Mouse (Mus musculus): ENCODE data around the gene Zdhhc12. TPM values are rescaled to one million over a fixed set of nuclear protein-coding genes. Genes with fewer than 3 reads are reported as not detected.

Zdhhc12 gene
- polyA plus RNA-seq (2021; fragmentation: Nextera tagmentation): 22.1 and 28.3 TPM in 2 replicates
- long read RNA-seq, experiment 1, transcript Zdhhc12-202 (5 exons, 1,165 nt): major isoform, 22 of 25 reads
- long read RNA-seq, experiment 1, partial matches to known transcripts: 0 of 25 reads
- long read RNA-seq, experiment 1, other reads (novel, unspliced or antisense): 1 of 25 reads
- long read RNA-seq, experiment 2, transcript Zdhhc12-202 (5 exons, 1,165 nt): major isoform, 13 of 21 reads
- long read RNA-seq, experiment 2, partial matches to known transcripts: 1 of 21 reads
- long read RNA-seq, experiment 2, other reads (novel, unspliced or antisense): 3 of 21 reads

DNA sequence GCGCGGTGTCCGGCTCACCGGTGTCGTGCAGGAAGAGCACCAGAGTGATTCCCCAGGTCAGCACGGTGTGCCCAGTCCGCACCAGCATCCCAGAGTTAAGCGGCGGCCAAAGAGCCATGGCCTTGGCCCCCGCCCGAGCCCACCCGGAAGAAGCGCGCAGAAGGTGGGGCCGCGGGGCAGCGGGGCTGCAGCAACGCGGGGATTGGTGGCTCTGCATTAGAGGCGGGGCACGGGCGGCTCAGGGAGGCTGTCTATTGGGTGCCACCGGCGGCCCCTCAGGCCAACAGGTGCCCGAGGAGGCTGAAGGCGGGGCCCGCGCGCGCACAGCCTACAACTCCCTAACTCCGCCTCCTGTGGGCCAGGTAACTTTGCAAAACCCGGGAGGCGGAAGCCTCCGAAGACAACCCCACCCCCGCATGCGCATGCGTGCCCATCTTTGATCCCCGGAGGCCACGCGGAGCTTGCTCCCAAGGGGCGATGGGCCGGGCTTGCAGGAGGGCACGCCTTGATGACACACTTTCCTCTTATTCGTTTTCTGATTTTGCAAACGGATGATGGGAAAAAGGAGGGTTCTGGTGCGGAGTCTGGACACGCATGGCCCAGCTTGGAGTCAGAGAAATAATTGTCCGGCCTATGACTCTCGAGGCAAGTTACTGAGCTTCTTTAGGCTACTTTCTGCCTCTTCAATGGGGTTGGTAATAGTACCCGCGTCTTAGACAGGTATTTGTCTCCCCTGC, at the start of gene Zdhhc12:
Gene Zdhhc12, minus strand, starts transcription at position 178 of the 737 bp plus-strand sequence.

DNA sequence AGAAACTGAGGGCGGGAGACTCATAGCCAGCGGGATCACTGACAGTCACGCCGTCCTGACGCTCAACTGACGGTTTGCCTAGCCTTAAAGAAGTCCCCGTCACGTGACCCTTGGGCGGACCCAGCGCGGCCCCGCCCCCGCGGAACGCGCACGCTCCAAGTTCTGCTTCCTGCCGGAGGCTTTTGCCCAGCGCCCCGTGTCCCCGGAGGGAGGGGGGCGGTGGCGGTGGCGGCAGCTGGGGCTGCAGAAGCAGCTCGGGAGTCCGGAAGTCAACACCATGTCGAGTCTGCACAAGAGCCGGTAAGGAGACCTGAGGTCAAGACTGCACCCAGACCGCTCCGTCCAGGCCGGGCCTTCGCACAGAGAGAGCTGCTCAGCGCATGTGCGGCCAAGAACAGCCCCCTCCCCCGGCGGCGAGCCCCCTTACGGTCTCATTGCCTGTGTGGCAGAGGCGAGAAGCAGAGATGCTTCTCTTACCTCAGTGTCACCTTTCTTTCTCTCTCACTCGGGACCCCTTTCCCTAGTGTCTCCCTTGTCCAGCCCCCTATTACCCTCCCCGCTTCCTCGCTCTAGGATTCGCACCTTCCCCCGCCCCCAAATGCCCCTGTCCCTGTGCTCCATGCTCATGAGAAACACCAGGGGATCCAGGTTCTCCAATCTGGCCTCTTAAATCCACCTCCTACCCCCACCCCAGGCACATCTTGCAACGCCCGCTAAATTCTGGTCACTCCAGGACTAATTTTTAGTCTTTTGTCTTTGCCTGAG, 40.3 kb upstream of the Zdhhc12 start, which contains the start of gene Tbc1d13:
Gene Tbc1d13, plus strand, starts transcription at position 134 of the 765 bp plus-strand sequence.

DNA sequence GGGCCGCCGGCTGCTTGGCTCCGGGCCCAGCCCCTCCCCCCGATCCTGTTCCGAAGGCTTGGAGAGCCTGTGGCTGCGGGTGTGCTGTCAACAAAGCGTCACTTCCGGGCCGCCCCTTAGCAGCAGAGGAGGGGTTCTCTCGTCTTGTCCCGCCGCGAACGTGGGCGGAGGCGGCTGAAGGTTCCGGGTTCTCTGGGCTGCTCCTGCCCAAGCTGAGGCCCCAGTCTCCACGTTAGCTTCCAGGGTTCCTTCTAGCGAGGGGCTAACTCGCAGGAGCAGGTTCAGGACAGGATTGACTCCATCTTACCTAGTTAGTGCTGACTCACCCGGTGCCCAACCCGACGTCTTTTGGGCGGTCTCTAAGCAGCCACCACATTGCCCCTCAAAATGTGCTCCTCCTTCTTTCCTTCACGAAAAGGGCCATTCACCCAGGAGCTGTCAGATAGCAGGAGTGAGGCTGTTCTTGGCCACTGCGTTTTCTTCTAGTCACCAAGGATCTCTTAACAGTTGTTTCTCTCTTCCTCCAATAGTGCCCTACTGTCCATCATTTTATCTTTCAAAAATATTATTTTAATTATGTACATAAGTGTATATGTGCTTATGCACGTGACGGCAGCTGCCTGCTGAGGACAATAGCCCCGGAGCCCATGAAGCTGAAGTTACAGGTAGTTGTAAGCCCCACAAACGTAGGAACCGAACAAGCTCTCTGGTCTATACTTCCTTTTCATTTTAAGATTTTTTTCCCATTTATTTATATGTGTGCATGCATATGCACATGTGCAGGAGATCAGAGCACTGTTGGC, 31.2 kb upstream of the Zdhhc12 start, which contains the start of gene Zer1:
Gene Zer1, minus strand, starts transcription at position 114 of the 803 bp plus-strand sequence.

DNA sequence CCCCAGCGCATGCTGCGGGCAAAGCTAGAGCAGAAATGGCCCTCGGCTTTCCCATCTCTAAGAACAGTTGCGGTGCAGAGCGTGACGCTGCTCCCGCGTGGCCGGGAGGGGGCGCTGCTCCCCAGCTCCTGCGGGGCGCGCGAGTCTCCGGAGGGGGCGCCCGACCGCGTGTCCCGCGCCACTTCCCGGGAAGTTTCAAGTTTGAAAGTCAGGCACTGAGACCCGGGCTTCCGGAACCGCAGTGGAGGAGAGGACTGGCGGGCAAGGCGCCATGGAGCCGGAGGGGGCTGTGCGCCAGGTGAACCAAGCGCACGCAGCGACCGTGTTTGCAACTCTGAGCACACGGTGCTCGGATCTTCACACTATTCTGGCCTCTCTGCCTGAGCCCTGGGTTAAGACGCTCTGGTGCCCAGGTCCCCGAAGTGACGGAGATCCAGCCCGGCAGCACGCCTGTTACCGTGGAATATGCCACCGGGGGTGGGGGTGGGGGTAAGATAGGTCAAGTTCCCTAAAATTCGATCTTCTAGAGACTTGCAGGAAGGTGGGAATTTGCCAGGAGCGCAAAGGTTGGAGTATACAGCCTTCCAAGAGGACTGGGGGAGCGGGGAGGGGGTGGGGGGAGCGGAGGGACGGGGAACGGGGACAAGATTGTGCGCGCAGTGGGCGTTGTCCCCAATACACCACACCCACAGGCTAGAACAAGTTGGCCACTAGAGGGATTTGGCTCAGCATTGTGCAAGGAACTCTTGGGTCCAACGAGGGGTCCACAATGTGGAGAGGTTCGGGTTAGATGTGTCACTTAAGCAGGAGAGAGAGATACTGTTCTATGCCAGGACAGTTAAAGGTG, 15.7 kb downstream of the Zdhhc12 start, which contains the start of gene Pkn3:
Gene Pkn3, plus strand, starts transcription at position 183 of the 847 bp plus-strand sequence.

DNA sequence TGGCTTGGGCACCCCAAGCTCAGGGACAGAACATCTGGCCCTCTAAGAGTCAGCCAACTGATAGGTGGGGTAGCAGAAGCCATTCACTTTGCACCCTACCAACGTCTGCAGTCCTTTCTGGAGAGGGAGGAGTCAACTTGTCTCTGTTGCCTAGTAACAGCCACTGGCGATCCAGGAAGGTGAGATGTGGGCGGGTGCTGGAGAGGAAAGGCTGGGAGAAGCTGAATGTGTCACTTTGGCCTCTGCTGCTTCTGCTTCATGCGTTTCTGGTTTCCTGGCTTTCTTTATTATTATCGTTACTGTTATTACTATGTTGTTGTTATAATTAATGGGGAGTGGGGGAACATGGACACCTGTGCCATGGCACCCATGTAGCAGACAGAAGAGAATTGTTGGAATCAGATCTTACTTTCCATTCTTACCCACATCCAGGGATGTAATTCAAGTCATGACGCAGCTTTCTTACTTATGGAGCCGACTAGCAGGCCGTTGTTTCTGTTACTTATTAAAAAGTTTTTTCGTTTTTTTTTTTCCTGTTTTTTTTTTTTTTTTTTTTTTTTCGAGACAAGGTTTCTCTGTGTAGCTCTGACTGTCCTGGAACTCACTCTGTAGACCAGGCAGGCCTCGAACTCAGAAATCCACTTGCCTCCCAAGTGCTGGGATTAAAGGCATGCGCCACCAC, 36.1 kb downstream of the Zdhhc12 start, which contains the start of gene Set:
Gene Set, plus strand, starts transcription at position 156 of the 682 bp plus-strand sequence.

DNA sequence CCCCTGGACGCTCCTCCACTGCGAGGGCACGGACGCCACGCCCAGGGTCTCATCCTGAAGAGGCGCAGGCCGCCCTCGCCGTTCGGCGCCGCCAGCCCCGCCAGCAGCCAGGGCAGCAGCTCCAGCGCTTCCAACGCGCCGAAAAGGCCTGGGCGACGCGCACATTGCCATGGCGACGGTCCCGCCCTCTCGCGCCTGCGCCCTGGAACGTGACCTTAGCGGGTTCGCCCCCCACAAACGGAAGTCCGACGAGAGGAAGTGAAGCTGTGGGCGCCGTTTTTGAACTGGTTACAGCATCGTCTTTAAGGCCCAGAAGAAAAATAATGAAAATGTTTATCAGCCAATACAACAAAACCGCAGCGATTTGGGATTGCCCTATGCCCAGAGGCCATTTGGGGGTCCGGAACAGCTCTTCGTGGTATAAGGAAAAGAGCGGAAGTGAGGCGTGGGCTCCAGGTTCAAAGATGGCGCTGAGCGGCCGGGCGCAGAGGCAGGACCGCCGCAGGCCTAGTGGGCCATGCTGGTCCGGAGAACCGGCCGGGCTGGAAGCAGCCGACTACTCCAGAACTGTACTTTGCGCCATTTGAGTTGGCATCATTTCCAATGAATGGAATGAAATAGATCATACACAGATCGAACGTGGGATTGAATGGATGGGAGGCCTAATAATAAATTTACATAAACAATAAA, 44.6 kb downstream of the Zdhhc12 start, which contains the start of gene Wdr34:
Gene Wdr34, minus strand, starts transcription at position 183 of the 690 bp plus-strand sequence.

Other genes starting within 250 kb of the Zdhhc12 start
- 3.3 and 3.5 TPM in 2 replicates for gene Cercam, start 224.5 kb downstream of the Zdhhc12 start, polyA plus RNA-seq (2021; fragmentation: Nextera tagmentation)
- gene Odf2, start 204.4 kb downstream of the Zdhhc12 start, polyA plus RNA-seq (2021; fragmentation: Nextera tagmentation): 20.4 and 21.1 TPM in 2 replicates
- gene Gle1, start 158.2 kb downstream of the Zdhhc12 start, polyA plus RNA-seq (2021; fragmentation: Nextera tagmentation): 30.3 and 35.1 TPM in 2 replicates
- 177 and 197 TPM in 2 replicates for gene Sptan1, start 128.1 kb downstream of the Zdhhc12 start, polyA plus RNA-seq (2021; fragmentation: Nextera tagmentation)
- gene Wdr34, start 44.8 kb downstream of the Zdhhc12 start, polyA plus RNA-seq (2021; fragmentation: Nextera tagmentation): 39.2 and 40.9 TPM in 2 replicates
- gene Set, start 36.3 kb downstream of the Zdhhc12 start, polyA plus RNA-seq (2021; fragmentation: Nextera tagmentation): 164 and 217 TPM in 2 replicates
- 0.34 and 0.40 TPM in 2 replicates for gene Pkn3, start 16.0 kb downstream of the Zdhhc12 start, polyA plus RNA-seq (2021; fragmentation: Nextera tagmentation)
- 13.4 and 14.0 TPM in 2 replicates for gene Zer1, start 30.9 kb upstream of the Zdhhc12 start, polyA plus RNA-seq (2021; fragmentation: Nextera tagmentation)
- gene Tbc1d13, start 40.1 kb upstream of the Zdhhc12 start, polyA plus RNA-seq (2021; fragmentation: Nextera tagmentation): 19.4 and 23.7 TPM in 2 replicates
- 28.5 and 35.1 TPM in 2 replicates for gene Endog, start 77.8 kb upstream of the Zdhhc12 start, polyA plus RNA-seq (2021; fragmentation: Nextera tagmentation)
- gene Spout1, start 84.8 kb upstream of the Zdhhc12 start, polyA plus RNA-seq (2021; fragmentation: Nextera tagmentation): 29.8 and 30.8 TPM in 2 replicates
- 8.4 and 9.9 TPM in 2 replicates for gene Kyat1, start 112.2 kb upstream of the Zdhhc12 start, polyA plus RNA-seq (2021; fragmentation: Nextera tagmentation)
- gene Lrrc8a, start 144.1 kb upstream of the Zdhhc12 start, polyA plus RNA-seq (2021; fragmentation: Nextera tagmentation): 31.1 and 48.4 TPM in 2 replicates
- gene Gm28035, start 146.9 kb upstream of the Zdhhc12 start, polyA plus RNA-seq (2021; fragmentation: Nextera tagmentation): 0.04 TPM in 1 of 2 replicates, not detected in the other
- gene Phyhd1, start 172.6 kb upstream of the Zdhhc12 start, polyA plus RNA-seq (2021; fragmentation: Nextera tagmentation): 16.4 and 17.1 TPM in 2 replicates
- not detected in 2 replicates for gene Gm28038, start 187.4 kb upstream of the Zdhhc12 start, polyA plus RNA-seq (2021; fragmentation: Nextera tagmentation)
- 29.1 and 29.6 TPM in 2 replicates for gene Dolk, start 192.7 kb upstream of the Zdhhc12 start, polyA plus RNA-seq (2021; fragmentation: Nextera tagmentation)
- gene Nup188, start 192.7 kb upstream of the Zdhhc12 start, polyA plus RNA-seq (2021; fragmentation: Nextera tagmentation): 7.1 and 10.8 TPM in 2 replicates